Mouse (Mus musculus) frontal cortex, postnatal 14 days (tissue): ENCODE results near the gene Slc22a2.
"Not testable (repeated sequence)": the region's sequence is repeated elsewhere in the genome, so short reads cannot be mapped to it uniquely, and the experiment has no call there.

Experiments
- DNase-seq, 2 experiments: peaks; one replicate each; pipeline ENCODE4 v3.0.0; 2022; ENCODE audit warnings: low spot score in 2 of 2

Gene Slc22a2

GRCm38 (mm10) chr17:12583991-12584390, at the start of gene Slc22a2:
Gene Slc22a2 (plus strand): TSS chr17:12584132.
- no peak for DNase-seq

GRCm38 (mm10) chr17:12534353-12535145, 49.4 kb upstream of the Slc22a2 start:
- DNase-seq = peak in 1 of 2 experiments; percentile 44

GRCm38 (mm10) chr17:12562215-12562614, 21.7 kb upstream of the Slc22a2 start:
- DNase-seq = no peak

- DNase-seq = not testable (repeated sequence)
Observed at GRCm38 (mm10) chr17:12564481-12565000, 19.4 kb upstream of the Slc22a2 start.

GRCm38 (mm10) chr17:12565443-12565842, 18.5 kb upstream of the Slc22a2 start:
- no peak for DNase-seq

GRCm38 (mm10) chr17:12571316-12571715, 12.6 kb upstream of the Slc22a2 start:
- no peak for DNase-seq

- DNase-seq = no peak
Observed at GRCm38 (mm10) chr17:12571924-12572463, 11.9 kb upstream of the Slc22a2 start.

GRCm38 (mm10) chr17:12575391-12575790, 8.5 kb upstream of the Slc22a2 start:
- no peak for DNase-seq

GRCm38 (mm10) chr17:12577096-12577495, 6.8 kb upstream of the Slc22a2 start:
- DNase-seq = no peak

- no peak for DNase-seq
Observed at GRCm38 (mm10) chr17:12585366-12585765, 1.4 kb downstream of the Slc22a2 start.

GRCm38 (mm10) chr17:12586966-12587365, 3.0 kb downstream of the Slc22a2 start:
- DNase-seq = no peak

- DNase-seq = no peak
Observed at GRCm38 (mm10) chr17:12588801-12589247, 4.9 kb downstream of the Slc22a2 start.

- no peak for DNase-seq
Observed at GRCm38 (mm10) chr17:12590911-12591625, 7.1 kb downstream of the Slc22a2 start.

- no peak for DNase-seq
Observed at GRCm38 (mm10) chr17:12595846-12596515, 12.0 kb downstream of the Slc22a2 start.

GRCm38 (mm10) chr17:12606634-12607033, 22.7 kb downstream of the Slc22a2 start:
- no peak for DNase-seq

GRCm38 (mm10) chr17:12607202-12607601, 23.3 kb downstream of the Slc22a2 start:
- DNase-seq = no peak

GRCm38 (mm10) chr17:12614511-12615385, 30.8 kb downstream of the Slc22a2 start:
- no peak for DNase-seq

- DNase-seq = no peak
Observed at GRCm38 (mm10) chr17:12615429-12615828, 31.5 kb downstream of the Slc22a2 start.

- DNase-seq = no peak
Observed at GRCm38 (mm10) chr17:12619641-12620040, 35.7 kb downstream of the Slc22a2 start.

- no peak for DNase-seq
Observed at GRCm38 (mm10) chr17:12627983-12628382, 44.1 kb downstream of the Slc22a2 start.
